ENCODE assay signal across 8 mouse cellular contexts in genomic region chr1:36367698-36368097, GRCm38 (mm10). TPM values are rescaled to one million over a fixed set of nuclear protein-coding genes. Genes with fewer than 3 reads are reported as not detected.
DNase-seq lines count a peak whose midpoint lies in the region; ATAC-seq lines count a peak whose summit lies in the region.

No protein-coding gene starts in this region.

- H3K4me2 ChIP-seq in lung, embryonic 16.5 days (ENCODE audit: low read depth, low read length) = peak overlapping the region; percentile 85
- H3K4me2 ChIP-seq in embryonic facial prominence, embryonic 11.5 days (ENCODE audit: low read depth, low read length) = peak overlapping the region; percentile 68
- peak overlapping the region; percentile 71 for H3K4me2 ChIP-seq in hindbrain, embryonic 16.5 days (ENCODE audit: low read length)
- H3K4me2 ChIP-seq in midbrain, embryonic 13.5 days (replicated peaks) = peak overlapping the region; percentile 73

- H3K9me3 ChIP-seq in lung, embryonic 16.5 days (ENCODE audit: control insufficient read depth, low read length) = no peaks in the 10 kb centered on the region
- no peaks in the 10 kb centered on the region for H3K9me3 ChIP-seq in embryonic facial prominence, embryonic 11.5 days (replicated peaks; ENCODE audit: control insufficient read depth, low read length)
- H3K9me3 ChIP-seq in hindbrain, embryonic 16.5 days (ENCODE audit: control insufficient read depth, low read length) = no peaks in the 10 kb centered on the region
- no peaks in the 10 kb centered on the region for H3K9me3 ChIP-seq in midbrain, embryonic 13.5 days

- WGBS in lung, embryonic 16.5 days = 43% methylated on average over 12 of the region's 12 CpGs
- 67% methylated on average over 12 of the region's 12 CpGs for WGBS in embryonic facial prominence, embryonic 11.5 days
- 44% methylated on average over 12 of the region's 12 CpGs for WGBS in hindbrain, embryonic 16.5 days
- 58% methylated on average over 12 of the region's 12 CpGs for WGBS in midbrain, embryonic 13.5 days

- H3K36me3 ChIP-seq in lung, embryonic 16.5 days (ENCODE audit: control insufficient read depth, insufficient read depth, low read length) = peaks cover 12% of the 10 kb centered on the region; the same call in 1 of the 2 replicates
- H3K36me3 ChIP-seq in embryonic facial prominence, embryonic 11.5 days (replicated peaks; ENCODE audit: control insufficient read depth, insufficient read depth, low read depth, low read length) = peaks cover 11% of the 10 kb centered on the region
- peaks cover 11% of the 10 kb centered on the region for H3K36me3 ChIP-seq in hindbrain, embryonic 16.5 days (ENCODE audit: control insufficient read depth, insufficient read depth, low read length)
- H3K36me3 ChIP-seq in midbrain, embryonic 13.5 days = peaks cover 24% of the 10 kb centered on the region

- no peaks in the 10 kb centered on the region for H3K27me3 ChIP-seq in lung, embryonic 16.5 days (ENCODE audit: control insufficient read depth, insufficient read depth, low read depth, low read length)
- H3K27me3 ChIP-seq in embryonic facial prominence, embryonic 11.5 days (ENCODE audit: control insufficient read depth, insufficient read depth, low read length) = no peaks in the 10 kb centered on the region
- H3K27me3 ChIP-seq in hindbrain, embryonic 16.5 days (replicated peaks; ENCODE audit: control insufficient read depth, insufficient read depth, low read length) = no peaks in the 10 kb centered on the region
- H3K27me3 ChIP-seq in midbrain, embryonic 13.5 days = no peaks in the 10 kb centered on the region

- H3K9ac ChIP-seq in lung, embryonic 16.5 days (ENCODE audit: low read length) = peak overlapping the region; percentile 94
- peak overlapping the region; percentile 97 for H3K9ac ChIP-seq in embryonic facial prominence, embryonic 11.5 days (replicated peaks; ENCODE audit: low read length)
- peak overlapping the region; percentile 95 for H3K9ac ChIP-seq in hindbrain, embryonic 16.5 days (ENCODE audit: low read depth, low read length)
- H3K9ac ChIP-seq in midbrain, embryonic 13.5 days (replicated peaks) = peak overlapping the region; percentile 90; the same call in 1 of the 2 replicates

- no peak for DNase-seq in lung, postnatal 4 days
- DNase-seq in embryonic facial prominence, embryonic 11.5 days (ENCODE audit: low spot score) = no peak
- DNase-seq in spleen, postnatal 10 days (ENCODE audit: low spot score in 2 of 2) = no peak
- no peak for DNase-seq in adrenal gland, adult 18-20 months (ENCODE audit: low spot score in 2 of 2)

- H3K4me3 ChIP-seq in lung, embryonic 16.5 days (ENCODE audit: low read length) = peak overlapping the region; percentile 89
- H3K4me3 ChIP-seq in embryonic facial prominence, embryonic 11.5 days (ENCODE audit: low read depth, low read length) = peak overlapping the region; percentile 94
- H3K4me3 ChIP-seq in hindbrain, embryonic 16.5 days (ENCODE audit: low read length) = peak overlapping the region; percentile 94
- peak overlapping the region; percentile 79 for H3K4me3 ChIP-seq in midbrain, embryonic 13.5 days (replicated peaks)

- H3K4me1 ChIP-seq in lung, embryonic 16.5 days (replicated peaks; ENCODE audit: control insufficient read depth, insufficient read depth, low read length) = peaks cover 9% of the 10 kb centered on the region
- 0 out of 2 replicates have a peak, but pooled peaks cover 4% of the 10 kb centered on the region for H3K4me1 ChIP-seq in embryonic facial prominence, embryonic 11.5 days (ENCODE audit: control insufficient read depth, insufficient read depth, low read length)
- peaks cover 10% of the 10 kb centered on the region for H3K4me1 ChIP-seq in hindbrain, embryonic 16.5 days (ENCODE audit: control insufficient read depth, insufficient read depth, low read depth, low read length)
- peaks cover 17% of the 10 kb centered on the region for H3K4me1 ChIP-seq in midbrain, embryonic 13.5 days (replicated peaks)

- no peak overlapping the region for H3K27ac ChIP-seq in lung, embryonic 16.5 days (ENCODE audit: low read length)
- no peak overlapping the region for H3K27ac ChIP-seq in embryonic facial prominence, embryonic 11.5 days (replicated peaks; ENCODE audit: low read depth, low read length)
- H3K27ac ChIP-seq in hindbrain, embryonic 16.5 days (ENCODE audit: low read depth, low read length) = no peak overlapping the region
- no peak overlapping the region for H3K27ac ChIP-seq in midbrain, embryonic 13.5 days

- ATAC-seq in lung, embryonic 16.5 days (ENCODE audit: low read depth) = no peak
- no peak for ATAC-seq in embryonic facial prominence, embryonic 11.5 days (replicated peaks; ENCODE audit: insufficient number of reproducible peaks, low FRiP score, low TSS enrichment, low read depth)
- no peak for ATAC-seq in hindbrain, embryonic 16.5 days
- no peak for ATAC-seq in midbrain, embryonic 13.5 days
- ATAC-seq in megakaryocyte-erythroid progenitor cell, adult 5-6 weeks (replicated peaks; ENCODE audit: low FRiP score, low TSS enrichment, poor library complexity, severe bottlenecking) = no peak

RNA-seq across cellular contexts. Expression of gene Kansl3, which starts 1.3 kb away (rescaled TPM):
- polyA plus RNA-seq in lung, embryonic 16.5 days (2015; fragmentation: Nextera tagmentation; extraction: Ambion mirVana) = 40.8 and 42.9 TPM in 2 replicates
- polyA plus RNA-seq in embryonic facial prominence, embryonic 11.5 days (2014; fragmentation: Nextera tagmentation; extraction: Ambion mirVana) = 27.4 and 32.6 TPM in 2 replicates
- polyA plus RNA-seq in hindbrain, embryonic 16.5 days (2015; fragmentation: Nextera tagmentation; extraction: Ambion mirVana) = 33.0 and 40.6 TPM in 2 replicates
- polyA plus RNA-seq in midbrain, embryonic 13.5 days (2015; fragmentation: Nextera tagmentation; extraction: Ambion mirVana) = 40.6 and 41.9 TPM in 2 replicates
- total RNA-seq in megakaryocyte-erythroid progenitor cell, adult 5-6 weeks (2014; fragmentation: Nextera tagmentation) = 42.5 and 46.3 TPM in 2 replicates
- total RNA-seq in megakaryocyte-erythroid progenitor cell, adult 5-6 weeks (2017) = 24.6 and 50.0 TPM in 2 replicates
- total RNA-seq in adrenal gland, adult 18-20 months (2021) = 100 to 1,000 TPM in 1 of 2 experiments, 10 to 100 TPM in 1; 97.7 to 107 TPM

RNA-seq across cellular contexts. Expression of gene Fer1l5, which starts 4.4 kb away (rescaled TPM):
- polyA plus RNA-seq in lung, embryonic 16.5 days (2015; fragmentation: Nextera tagmentation; extraction: Ambion mirVana) = 0.88 and 1.1 TPM in 2 replicates
- polyA plus RNA-seq in embryonic facial prominence, embryonic 11.5 days (2014; fragmentation: Nextera tagmentation; extraction: Ambion mirVana) = 0.72 and 0.75 TPM in 2 replicates
- polyA plus RNA-seq in hindbrain, embryonic 16.5 days (2015; fragmentation: Nextera tagmentation; extraction: Ambion mirVana) = 1.9 and 3.2 TPM in 2 replicates
- 1.9 and 2.5 TPM in 2 replicates for polyA plus RNA-seq in midbrain, embryonic 13.5 days (2015; fragmentation: Nextera tagmentation; extraction: Ambion mirVana)
- not detected in 2 replicates for total RNA-seq in megakaryocyte-erythroid progenitor cell, adult 5-6 weeks (2014; fragmentation: Nextera tagmentation)
- total RNA-seq in megakaryocyte-erythroid progenitor cell, adult 5-6 weeks (2017) = not detected in 2 replicates
- under 1 TPM in 1 of 2 experiments, not detected in 1; 0.16 TPM for total RNA-seq in adrenal gland, adult 18-20 months (2021)
